Mouse (Mus musculus) midbrain, embryonic 15.5 days (tissue): ENCODE measurements around the gene Neb. TPM values are rescaled to one million over a fixed set of nuclear protein-coding genes. Genes with fewer than 3 reads are reported as not detected.

Source experiments
- ATAC-seq: fragments of 200-750 bp; cut with Nextera tagmentation; replicated peaks from 2 replicates; pipeline ENCODE4 v1.8.0; 2017; ENCODE audit warnings: moderate TSS enrichment
- H3K27ac ChIP-seq: fragments of 300-500 bp; sonication (generic); 2 replicates; pipeline ENCODE4 v1.5.1; 2015; ENCODE audit warnings: mild to moderate bottlenecking, inconsistent platforms
- H3K27me3 ChIP-seq: fragments of 300-500 bp; sonication (generic); replicated peaks from 2 replicates; pipeline ENCODE4 v1.6.1; 2015; ENCODE audit warnings: inconsistent platforms
- H3K36me3 ChIP-seq: fragments of 300-500 bp; sonication (generic); replicated peaks from 2 replicates; pipeline ENCODE4 v1.6.1; 2015; ENCODE audit warnings: inconsistent platforms
- H3K4me1 ChIP-seq: fragments of 300-500 bp; sonication (generic); 2 replicates; pipeline ENCODE4 v1.6.1; 2015; ENCODE audit warnings: inconsistent platforms
- H3K4me2 ChIP-seq: fragments of 300-500 bp; sonication (generic); 2 replicates; pipeline ENCODE4 v1.6.1; 2015; ENCODE audit warnings: inconsistent platforms, mild to moderate bottlenecking, moderate library complexity
- H3K4me3 ChIP-seq: fragments of 300-500 bp; sonication (generic); 2 replicates; pipeline ENCODE4 v1.5.1; 2015; ENCODE audit warnings: mild to moderate bottlenecking, inconsistent platforms
- H3K9ac ChIP-seq: fragments of 300-500 bp; sonication (generic); 2 replicates; pipeline ENCODE4 v1.6.1; 2015; ENCODE audit warnings: mild to moderate bottlenecking, inconsistent platforms
- H3K9me3 ChIP-seq: fragments of 300-500 bp; sonication (generic); 2 replicates; pipeline ENCODE4 v1.6.1; 2016; ENCODE audit warnings: inconsistent platforms
- WGBS: fragments of 180-500 bp; shearing (Covaris S2); methylation state at CpG from one replicate; pipeline ENCODE4 v1.1.7; 2015; ENCODE audit warnings: mixed read lengths; 5-methylcytosine and 5-hydroxymethylcytosine counted together
- polyA plus RNA-seq: library from polyadenylated mRNA; unstranded; fragments of >200 nt; fragmentation: Nextera tagmentation; extraction: Ambion mirVana; gene quantifications from 2 replicates; pipeline ENCODE4 v1.2.1, GENCODE M21; 2015

Neb gene
- polyA plus RNA-seq, 1 experiment from 2014 or later, result 0.65 TPM

DNA sequence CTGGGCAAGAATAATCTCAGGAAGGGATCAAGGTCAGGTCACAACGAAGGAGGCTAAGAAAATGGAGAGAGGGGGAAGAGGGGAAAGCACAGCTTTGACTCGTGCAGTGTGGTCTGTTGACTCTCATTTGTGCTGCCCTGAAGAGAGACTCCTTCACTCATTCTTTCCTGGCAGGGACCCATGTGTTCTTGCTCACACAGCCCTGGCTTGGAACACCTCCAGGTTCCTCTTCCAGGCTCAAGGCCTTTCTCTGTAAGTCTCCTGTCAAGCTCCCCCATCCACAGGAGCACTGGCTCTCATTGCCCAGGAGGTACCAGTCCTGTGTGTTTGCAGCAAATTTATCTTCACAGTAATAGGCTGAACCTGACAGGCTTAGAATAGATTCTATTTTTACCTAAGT is 7.2 kb downstream of the Neb start:
- H3K4me1 ChIP-seq, result no peaks in the 10 kb centered on the region; the same call in 1 of the 2 replicates
- H3K9me3 ChIP-seq, result no peaks in the 10 kb centered on the region
- H3K36me3 ChIP-seq, result no peaks in the 10 kb centered on the region
- no peak for ATAC-seq
- no peak overlapping the region for H3K4me3 ChIP-seq
- H3K27ac ChIP-seq, result no peak overlapping the region
- no peaks in the 10 kb centered on the region for H3K27me3 ChIP-seq
- no peak overlapping the region for H3K4me2 ChIP-seq
- H3K9ac ChIP-seq, result no peak overlapping the region
- 73% methylated on average over 2 of the region's 2 CpGs for WGBS

DNA sequence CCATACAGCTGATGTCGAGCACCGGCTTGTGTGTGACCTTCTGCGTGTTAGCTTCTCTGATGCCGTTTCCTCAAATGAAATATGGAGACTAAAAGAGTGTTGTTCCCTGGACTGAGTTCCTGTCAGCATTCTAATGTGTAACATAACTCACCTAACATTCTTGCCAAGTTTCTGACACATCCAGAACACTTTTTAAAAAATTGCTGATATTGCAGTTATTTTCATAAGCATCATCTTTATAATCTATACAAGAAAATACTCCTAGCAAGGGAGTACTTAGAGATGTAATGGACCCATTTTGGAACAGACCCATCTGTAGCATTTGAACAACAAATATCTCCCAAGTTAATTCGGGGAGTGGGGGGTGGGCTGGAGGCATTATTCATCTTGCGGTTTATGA is 8.7 kb downstream of the Neb start:
- ATAC-seq, result no peak
- Histone ChIP-seq H3K27ac (no peak overlapping the region), H3K27me3 (no peaks in the 10 kb centered on the region), H3K4me2 (no peak overlapping the region), H3K9me3 (no peaks in the 10 kb centered on the region), H3K4me3 (no peak overlapping the region), H3K36me3 (no peaks in the 10 kb centered on the region), H3K9ac (no peak overlapping the region), H3K4me1 (no peaks in the 10 kb centered on the region; the same call in 1 of the 2 replicates)
- WGBS, result 92% methylated on average over 6 of the region's 6 CpGs

DNA sequence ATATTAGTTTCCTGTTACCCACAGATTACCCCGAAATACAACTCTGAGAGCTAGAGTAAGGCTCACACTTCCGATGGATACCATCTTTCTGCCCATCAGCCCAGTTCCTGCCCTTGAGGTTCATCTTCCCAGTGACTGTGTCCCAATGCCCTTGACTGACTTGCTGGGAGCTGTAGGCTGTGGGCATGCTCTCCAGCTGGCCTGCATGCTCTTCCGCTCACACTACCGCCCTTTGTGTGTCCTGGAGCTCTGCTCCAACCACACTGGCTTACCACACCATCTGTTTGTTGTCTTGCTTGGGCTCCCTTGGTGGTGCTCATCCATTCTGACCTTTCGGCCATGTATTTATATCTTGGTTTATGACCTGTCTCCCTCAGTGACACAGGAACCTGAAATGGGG is 10.6 kb downstream of the Neb start:
- Histone ChIP-seq H3K27me3 (no peaks in the 10 kb centered on the region), H3K4me1 (no peaks in the 10 kb centered on the region; the same call in 1 of the 2 replicates), H3K27ac (no peak overlapping the region), H3K9me3 (no peaks in the 10 kb centered on the region), H3K9ac (no peak overlapping the region), H3K4me2 (no peak overlapping the region), H3K36me3 (no peaks in the 10 kb centered on the region), H3K4me3 (no peak overlapping the region)
- ATAC-seq, result no peak
- WGBS, result 94% methylated on average over 5 of the region's 5 CpGs

DNA sequence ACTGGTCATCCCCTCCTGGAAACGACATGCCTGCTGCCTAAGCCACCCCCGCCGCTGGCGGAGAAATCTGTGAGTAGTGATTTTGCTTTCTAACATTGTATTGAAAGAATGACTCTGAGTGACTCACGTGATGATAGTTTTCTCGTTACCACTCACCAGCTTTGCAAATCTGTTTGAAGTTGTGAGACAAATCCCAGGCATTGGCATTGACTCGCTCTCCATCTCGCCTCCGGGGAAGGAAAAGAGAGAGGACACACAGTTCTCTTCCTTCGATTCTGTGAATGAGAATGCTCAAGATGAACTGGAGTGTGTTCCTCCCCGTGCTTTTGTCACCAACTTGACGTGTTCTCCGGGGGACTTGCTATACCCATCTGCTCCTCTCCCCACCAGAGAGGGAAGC is 11.0 kb downstream of the Neb start:
- H3K9me3 ChIP-seq, result no peaks in the 10 kb centered on the region
- no peaks in the 10 kb centered on the region for H3K27me3 ChIP-seq
- H3K9ac ChIP-seq, result no peak overlapping the region
- 67% methylated on average over 13 of the region's 13 CpGs for WGBS
- H3K4me1 ChIP-seq, result no peaks in the 10 kb centered on the region; the same call in 1 of the 2 replicates
- ATAC-seq, result no peak
- H3K36me3 ChIP-seq, result no peaks in the 10 kb centered on the region
- no peak overlapping the region for H3K4me3 ChIP-seq
- H3K4me2 ChIP-seq, result no peak overlapping the region
- H3K27ac ChIP-seq, result no peak overlapping the region

DNA sequence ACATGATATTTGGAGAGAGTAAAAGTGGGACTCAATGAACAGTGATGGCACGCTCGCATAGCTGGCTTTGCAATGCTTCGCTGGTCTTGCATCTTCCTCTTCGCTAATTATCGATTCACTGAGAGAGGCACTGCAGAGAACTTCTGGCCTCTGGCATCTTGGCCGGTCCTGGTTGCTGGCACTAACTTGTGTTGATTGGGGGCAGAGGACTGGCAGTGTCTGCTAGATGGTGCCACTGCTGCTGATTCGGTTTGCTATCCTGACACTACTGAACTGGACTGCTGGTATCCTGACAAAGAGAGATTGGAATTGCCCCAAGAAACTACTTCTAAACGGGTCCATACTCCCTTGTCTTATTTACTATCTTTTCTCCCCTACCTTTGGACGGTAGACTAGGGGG is 17.2 kb downstream of the Neb start:
- Histone ChIP-seq H3K4me1 (no peaks in the 10 kb centered on the region), H3K4me2 (no peak overlapping the region), H3K36me3 (no peaks in the 10 kb centered on the region), H3K9me3 (no peaks in the 10 kb centered on the region), H3K27me3 (no peaks in the 10 kb centered on the region), H3K27ac (no peak overlapping the region), H3K4me3 (no peak overlapping the region), H3K9ac (no peak overlapping the region)
- ATAC-seq, result no peak
- 92% methylated on average over 9 of the region's 9 CpGs for WGBS

DNA sequence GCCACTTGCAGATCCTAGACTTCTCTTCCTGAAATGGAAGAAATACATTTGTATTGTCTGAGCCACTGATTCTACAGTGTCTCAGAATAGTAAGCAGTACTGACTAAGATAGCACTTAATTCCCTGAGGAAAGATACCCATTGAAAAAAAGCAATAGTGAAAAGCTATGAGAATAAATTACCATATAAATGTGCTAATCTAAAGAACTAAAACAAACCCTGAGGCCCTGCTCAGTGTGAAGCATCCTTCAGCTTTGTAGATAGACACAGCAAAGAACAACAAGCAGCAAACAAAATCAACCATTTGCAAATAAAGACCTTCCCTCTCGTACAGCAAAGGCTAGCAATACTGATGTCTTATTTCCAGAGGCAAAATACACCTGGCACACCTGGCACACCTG is 18.6 kb downstream of the Neb start:
- no peak overlapping the region for H3K4me3 ChIP-seq
- no peak overlapping the region for H3K4me2 ChIP-seq
- no peak overlapping the region for H3K9ac ChIP-seq
- H3K4me1 ChIP-seq, result no peaks in the 10 kb centered on the region
- no peaks in the 10 kb centered on the region for H3K36me3 ChIP-seq
- H3K27ac ChIP-seq, result no peak overlapping the region
- no peaks in the 10 kb centered on the region for H3K9me3 ChIP-seq
- ATAC-seq, result peak; percentile 73
- 30% methylated on average over 1 of the region's 1 CpGs for WGBS
- no peaks in the 10 kb centered on the region for H3K27me3 ChIP-seq

DNA sequence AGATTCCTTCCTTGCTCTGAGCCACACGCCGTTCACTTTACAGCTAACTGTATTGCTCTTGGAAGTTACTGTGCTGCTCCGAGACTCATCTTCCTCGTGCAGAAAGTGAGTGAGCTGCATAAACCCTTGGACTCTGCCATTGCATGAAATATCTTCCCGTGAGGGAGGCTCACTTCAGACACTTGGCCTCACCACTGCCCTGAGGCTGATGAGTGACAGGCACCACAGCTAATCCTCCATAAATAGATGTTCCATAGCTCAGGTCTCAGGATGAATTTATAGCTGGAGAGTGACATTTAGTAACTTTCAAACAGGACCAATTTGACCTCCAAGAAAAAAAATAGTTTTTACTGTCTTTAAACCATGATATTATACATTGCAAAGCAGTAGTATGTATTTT is 20.1 kb downstream of the Neb start:
- WGBS, result 75% methylated on average over 5 of the region's 5 CpGs

DNA sequence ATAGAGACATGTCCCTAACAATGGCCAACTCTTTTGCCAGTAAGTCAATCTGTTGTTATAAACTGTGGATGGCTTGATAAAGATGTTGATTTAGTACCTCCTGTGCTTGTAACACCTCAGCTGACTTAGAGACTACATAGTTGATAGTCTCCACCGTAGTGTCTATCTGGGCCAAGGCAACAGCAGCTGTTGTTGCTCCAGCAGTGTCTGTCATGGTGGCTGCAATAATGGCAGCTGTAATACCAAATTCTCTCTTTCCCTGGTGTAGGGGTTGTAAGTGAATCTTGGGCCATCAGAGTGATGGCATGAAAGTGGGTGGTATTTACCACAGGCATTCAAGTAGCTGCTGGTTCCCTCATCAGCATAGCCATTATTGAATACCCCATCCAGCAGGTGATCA is 27.2 kb downstream of the Neb start:
- Histone ChIP-seq H3K4me1 (no peaks in the 10 kb centered on the region), H3K9ac (no peak overlapping the region), H3K4me3 (no peak overlapping the region), H3K4me2 (no peak overlapping the region), H3K27me3 (no peaks in the 10 kb centered on the region), H3K27ac (no peak overlapping the region), H3K9me3 (no peaks in the 10 kb centered on the region), H3K36me3 (no peaks in the 10 kb centered on the region)
- WGBS, result 94% methylated on average over 1 of the region's 1 CpGs
- ATAC-seq, result no peak

More for the DNA sequence above, 20.1 kb downstream of the Neb start:
- H3K4me3 ChIP-seq, result no peak overlapping the region
- H3K27me3 ChIP-seq, result no peaks in the 10 kb centered on the region
- no peak overlapping the region for H3K4me2 ChIP-seq
- H3K9ac ChIP-seq, result no peak overlapping the region
- H3K9me3 ChIP-seq, result no peaks in the 10 kb centered on the region
- no peak overlapping the region for H3K27ac ChIP-seq
- ATAC-seq, result no peak
- no peaks in the 10 kb centered on the region for H3K36me3 ChIP-seq
- H3K4me1 ChIP-seq, result no peaks in the 10 kb centered on the region

DNA sequence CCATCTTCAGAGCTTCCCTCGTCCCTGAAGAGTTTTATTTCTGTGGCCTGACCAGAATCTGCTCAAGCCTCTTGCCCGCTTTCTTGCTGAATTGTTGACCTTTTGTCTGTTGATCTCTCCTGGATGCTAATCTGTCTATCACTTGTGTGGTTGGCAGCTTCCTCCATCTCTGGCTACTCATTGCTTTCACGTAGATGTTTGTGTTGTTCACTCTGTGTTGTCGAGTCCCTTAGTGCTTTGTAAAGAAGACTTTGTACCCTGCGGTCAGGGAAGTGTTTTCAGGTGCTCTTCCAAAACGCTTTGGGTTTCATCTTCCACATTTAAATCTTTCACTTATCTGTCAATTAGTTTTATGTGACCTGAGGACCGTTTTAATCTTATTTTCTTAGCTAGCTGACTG is 37.3 kb downstream of the Neb start:
- H3K27me3 ChIP-seq, result no peaks in the 10 kb centered on the region
- H3K9ac ChIP-seq, result no peak overlapping the region
- H3K36me3 ChIP-seq, result no peaks in the 10 kb centered on the region
- no peaks in the 10 kb centered on the region for H3K9me3 ChIP-seq
- no peak overlapping the region for H3K4me2 ChIP-seq
- H3K4me3 ChIP-seq, result no peak overlapping the region
- H3K4me1 ChIP-seq, result no peaks in the 10 kb centered on the region
- 74% methylated on average over 7 of the region's 7 CpGs for WGBS
- no peak for ATAC-seq
- H3K27ac ChIP-seq, result no peak overlapping the region

DNA sequence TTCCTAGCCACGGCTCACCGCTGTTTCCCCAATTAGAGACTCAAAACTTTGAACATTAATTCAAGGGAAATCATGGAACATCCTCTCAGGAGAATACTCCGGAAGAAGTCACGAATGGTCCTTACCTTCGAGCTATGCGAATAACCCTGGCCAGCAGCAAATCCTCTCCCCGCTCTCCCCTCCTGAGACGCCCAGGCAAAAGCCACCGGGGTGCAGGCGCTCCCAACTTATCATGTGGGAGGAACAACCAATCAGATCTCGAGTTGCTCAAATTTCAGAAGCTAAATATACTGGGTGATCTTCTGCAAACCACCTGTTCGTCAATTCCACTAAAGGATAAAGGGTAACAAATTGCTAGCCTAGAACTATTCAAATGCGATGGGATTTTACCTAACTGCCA is 42.7 kb downstream of the Neb start:
- no peak overlapping the region for H3K4me3 ChIP-seq
- no peaks in the 10 kb centered on the region for H3K36me3 ChIP-seq
- no peak overlapping the region for H3K27ac ChIP-seq
- no peaks in the 10 kb centered on the region for H3K4me1 ChIP-seq
- no peak overlapping the region for H3K9ac ChIP-seq
- H3K27me3 ChIP-seq, result no peaks in the 10 kb centered on the region
- H3K4me2 ChIP-seq, result no peak overlapping the region
- WGBS, result 85% methylated on average over 13 of the region's 13 CpGs
- no peak for ATAC-seq
- no peaks in the 10 kb centered on the region for H3K9me3 ChIP-seq

DNA sequence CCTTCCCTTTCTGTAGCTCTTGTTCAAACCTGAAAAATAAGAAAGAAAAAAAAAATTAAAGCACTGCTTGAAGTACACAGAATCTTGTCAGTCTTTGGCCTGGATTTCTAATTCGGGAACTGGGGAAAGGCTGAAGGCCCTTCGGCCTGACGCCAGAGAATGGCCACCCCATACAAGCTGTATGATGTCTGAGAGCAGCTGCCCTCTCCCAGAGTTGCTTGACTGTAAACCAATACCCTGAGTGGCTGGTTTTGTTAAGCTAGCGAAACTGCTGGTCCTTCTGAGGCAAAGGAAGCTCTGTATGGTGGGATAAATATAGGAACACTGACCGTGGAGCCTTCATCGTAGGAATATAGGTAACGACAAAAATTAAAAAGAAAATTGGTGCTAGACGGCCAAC is 43.2 kb downstream of the Neb start:
- Histone ChIP-seq H3K4me2 (no peak overlapping the region), H3K4me1 (no peaks in the 10 kb centered on the region), H3K9me3 (no peaks in the 10 kb centered on the region), H3K9ac (no peak overlapping the region), H3K27me3 (no peaks in the 10 kb centered on the region), H3K27ac (no peak overlapping the region), H3K4me3 (no peak overlapping the region), H3K36me3 (no peaks in the 10 kb centered on the region)
- 93% methylated on average over 8 of the region's 8 CpGs for WGBS
- no peak for ATAC-seq

DNA sequence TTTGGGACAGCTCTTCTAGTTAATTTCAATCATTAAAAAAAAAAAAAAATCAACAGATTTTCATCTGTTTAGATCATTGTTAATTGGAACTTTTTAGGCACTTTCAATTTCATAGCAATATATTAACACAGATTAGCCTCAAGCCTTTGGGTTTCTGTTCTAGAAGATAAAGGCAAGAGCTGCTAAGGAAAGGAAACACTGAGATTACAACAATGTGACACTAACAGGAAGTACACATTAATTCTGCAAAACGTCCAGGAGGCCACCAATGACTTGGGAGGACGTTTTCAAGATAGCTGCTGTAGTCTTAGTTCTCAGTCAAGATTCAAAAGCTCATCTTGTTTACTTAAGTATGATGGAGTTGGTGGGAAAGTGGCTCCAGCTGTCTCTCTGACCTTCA is 44.7 kb downstream of the Neb start:
- Histone ChIP-seq H3K27ac (no peak overlapping the region), H3K27me3 (no peaks in the 10 kb centered on the region), H3K4me1 (no peaks in the 10 kb centered on the region), H3K36me3 (no peaks in the 10 kb centered on the region), H3K9ac (no peak overlapping the region), H3K4me2 (no peak overlapping the region), H3K4me3 (no peak overlapping the region), H3K9me3 (no peaks in the 10 kb centered on the region)
- ATAC-seq, result no peak
- 58% methylated on average over 2 of the region's 2 CpGs for WGBS

DNA sequence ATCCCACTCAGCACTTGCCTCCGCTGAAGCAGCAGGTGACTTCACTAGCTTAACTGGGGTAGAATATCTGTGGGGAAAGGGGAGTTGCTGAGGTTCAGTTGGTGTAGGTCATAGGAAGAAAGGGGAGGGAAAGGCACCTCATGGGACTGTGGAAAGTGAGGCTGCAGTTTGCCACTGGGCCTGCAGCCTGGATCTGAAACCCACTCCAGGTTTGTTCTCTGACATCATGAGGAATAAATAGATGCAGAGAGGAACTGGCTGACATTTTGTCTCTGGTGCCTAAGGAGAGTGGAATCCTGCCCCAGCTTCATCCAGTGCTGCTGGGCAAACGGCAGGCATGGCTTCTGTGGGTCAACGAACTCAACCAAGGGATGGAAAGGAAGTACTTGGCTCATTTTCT is 46.5 kb downstream of the Neb start:
- no peaks in the 10 kb centered on the region for H3K4me1 ChIP-seq
- H3K36me3 ChIP-seq, result no peaks in the 10 kb centered on the region
- H3K4me2 ChIP-seq, result no peak overlapping the region
- no peak overlapping the region for H3K4me3 ChIP-seq
- H3K27ac ChIP-seq, result no peak overlapping the region
- no peak for ATAC-seq
- H3K27me3 ChIP-seq, result no peaks in the 10 kb centered on the region
- no peaks in the 10 kb centered on the region for H3K9me3 ChIP-seq
- 93% methylated on average over 3 of the region's 3 CpGs for WGBS
- H3K9ac ChIP-seq, result no peak overlapping the region
